Mouse (Mus musculus) spleen, embryonic (tissue): ENCODE measurements around the gene Abhd12.

Source experiments
- CTCF ChIA-PET: fragments of 350-600 bp; sonication (Branson Sonifier 250); formaldehyde crosslinking; loops from one replicate; lab custom pipeline; 2022; lab: Charles Lee

Abhd12 gene

DNA sequence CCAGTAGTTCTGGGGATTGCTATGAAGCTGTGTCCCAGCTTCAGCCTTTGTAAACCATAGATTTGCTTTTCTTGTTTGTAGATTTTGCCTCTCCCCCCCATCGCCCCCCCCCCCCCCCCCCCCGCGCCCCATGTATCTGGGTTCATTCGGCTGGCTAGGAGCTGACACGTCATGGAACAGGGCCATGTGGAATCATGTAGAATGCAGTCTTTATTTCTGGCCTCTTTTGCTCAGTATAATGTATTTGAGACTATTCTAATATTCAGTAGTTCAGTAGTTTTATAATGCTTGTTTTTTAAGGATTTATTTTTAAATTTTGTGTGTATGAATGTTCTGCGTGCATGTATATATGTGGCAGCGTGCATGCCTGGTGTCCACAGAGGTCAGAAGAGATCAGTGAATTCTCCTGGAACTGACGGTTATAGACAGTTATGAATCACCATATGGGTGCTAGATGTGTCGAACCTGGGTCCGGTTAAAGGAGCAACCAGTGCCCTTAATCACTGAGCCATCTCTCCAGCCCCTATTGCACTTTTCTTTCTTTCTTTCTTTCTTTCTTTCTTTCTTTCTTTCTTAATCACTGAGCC is 5.8 kb upstream of the Abhd12 start:
- CTCF ChIA-PET = no interaction called here

DNA sequence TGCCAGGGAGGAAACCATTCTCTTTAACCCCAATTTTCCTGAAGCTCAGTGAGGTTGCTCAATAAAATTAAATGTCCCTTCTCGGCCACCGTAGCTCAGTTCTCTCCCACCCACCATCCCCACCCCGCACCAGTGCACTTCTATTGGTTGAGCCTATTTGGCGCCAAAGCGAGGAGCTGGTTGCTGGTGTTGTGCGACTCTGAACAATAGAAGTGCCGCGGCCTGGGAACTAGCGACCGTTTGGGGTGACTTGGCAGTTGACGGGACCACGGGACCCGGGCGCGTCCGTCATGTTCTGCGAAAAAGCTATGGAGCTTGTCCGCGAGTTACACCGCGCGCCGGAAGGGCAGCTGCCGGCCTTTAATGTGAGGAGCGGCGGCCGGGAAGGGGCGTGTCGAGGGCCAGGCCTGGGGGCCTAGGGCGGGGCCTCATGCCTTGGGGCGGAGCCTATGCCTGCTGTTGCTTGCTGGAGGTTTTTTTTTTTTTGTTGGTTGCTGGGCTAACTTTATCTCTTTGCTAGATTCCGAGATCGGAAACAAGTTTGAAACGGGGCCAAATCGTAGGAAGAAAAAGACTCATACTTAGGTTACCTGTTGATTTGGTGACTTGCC is 5.0 kb upstream of the Abhd12 start:
- CTCF ChIA-PET = interaction anchor here (0.7 to 1.0 kb wide), 3 partner anchors 14 to 77 kb away, joined by 3 to 9 read pairs (median 4); no protein-coding TSS in a partner anchor

DNA sequence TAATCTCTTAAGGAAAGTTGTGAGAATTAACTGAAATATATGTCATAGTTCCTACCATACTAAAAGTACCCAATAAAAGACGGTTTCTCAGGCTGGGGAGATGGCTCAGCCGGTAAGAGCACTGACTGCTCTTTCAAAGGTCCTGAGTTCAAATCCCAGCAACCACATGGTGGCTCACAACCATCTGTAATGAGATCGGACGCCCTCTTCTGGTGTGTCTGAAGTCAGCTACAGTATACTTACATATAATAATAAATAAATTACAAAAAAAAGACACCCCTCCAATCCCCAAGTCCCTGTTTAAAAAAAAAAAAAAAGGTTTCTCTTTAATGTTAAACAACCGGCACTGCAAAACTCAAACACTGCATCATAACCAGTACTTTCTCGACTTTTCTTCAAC is 4.3 kb upstream of the Abhd12 start:
- CTCF ChIA-PET = interaction anchor here (0.7 to 1.0 kb wide), 2 partner anchors 13 to 24 kb away, joined by 4 to 9 read pairs; no protein-coding TSS in a partner anchor

DNA sequence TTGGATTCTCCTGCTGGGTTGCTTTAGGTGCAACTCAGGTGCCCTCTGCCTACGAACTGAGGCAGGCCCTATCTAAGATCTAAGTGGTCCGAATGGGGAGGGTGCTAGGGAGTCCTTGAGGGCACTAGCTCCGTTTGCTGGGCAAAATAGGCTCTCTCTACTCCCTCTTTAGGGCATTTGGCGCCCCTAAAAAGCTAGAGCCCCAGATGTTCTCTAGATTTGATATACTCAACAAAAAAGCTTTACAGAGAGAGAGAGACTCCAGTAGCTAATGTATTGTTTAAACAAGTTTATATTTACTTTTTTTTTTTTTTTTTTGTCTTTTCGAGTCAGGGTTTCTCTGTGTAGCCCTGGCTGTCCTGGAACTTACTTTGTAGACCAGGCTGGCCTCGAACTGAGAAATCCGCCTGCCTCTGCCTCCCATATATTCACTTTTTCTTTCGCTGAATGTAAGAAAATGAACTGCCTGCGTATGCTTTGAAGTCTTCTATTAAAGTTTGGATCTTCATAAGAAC is 452 bp upstream of the Abhd12 start, which contains the start of gene Gins1:
Gene Gins1, plus strand, starts transcription at position 465 of the 515 bp plus-strand sequence.
- CTCF ChIA-PET = interaction anchor here (0.6 to 1.0 kb wide), 6 partner anchors 12 to 231 kb away, joined by 3 to 13 read pairs (median 4); no protein-coding TSS in a partner anchor

DNA sequence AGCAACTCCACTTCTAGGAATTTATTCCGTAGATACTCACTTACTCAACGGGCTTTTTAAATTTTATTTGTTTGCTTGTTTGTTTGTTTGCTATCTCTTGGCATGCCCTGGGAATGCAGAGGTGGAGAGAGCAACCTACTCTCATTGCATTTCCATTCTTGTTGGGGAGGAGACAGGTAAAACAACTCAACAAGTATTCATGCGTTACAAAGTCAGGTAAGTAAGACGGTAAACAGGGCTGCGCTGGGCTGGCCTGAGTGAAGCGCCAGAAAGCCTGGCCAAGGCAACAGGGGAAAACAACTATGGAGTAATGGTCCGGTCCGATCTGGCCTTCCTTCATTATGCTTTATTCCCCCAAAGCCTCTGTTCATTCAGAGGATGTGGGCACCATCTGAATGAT is 2.2 kb downstream of the Abhd12 start:
- CTCF ChIA-PET = no interaction called here

DNA sequence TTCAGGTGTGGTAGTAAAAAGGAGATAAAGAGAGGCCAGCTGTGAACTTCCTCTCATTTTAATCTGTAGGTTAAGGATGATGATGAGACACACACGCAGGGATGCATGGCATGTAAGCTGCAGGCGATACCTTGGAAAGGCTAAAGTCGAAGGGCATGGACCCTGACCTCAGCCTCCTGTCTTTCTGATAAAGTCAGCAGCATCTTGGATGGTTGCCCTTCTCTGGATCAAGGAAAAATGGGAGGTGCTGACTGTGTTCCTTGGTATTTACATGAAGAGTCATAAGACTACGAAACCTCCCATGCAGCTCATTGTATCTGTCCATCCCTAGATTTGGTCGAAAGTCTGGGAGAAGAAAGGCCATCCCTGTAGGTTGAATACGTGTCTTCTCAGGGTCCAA is 4.2 kb downstream of the Abhd12 start:
- CTCF ChIA-PET = interaction anchor here (0.5 to 0.7 kb wide), 3 partner anchors 48 to 85 kb away, joined by 3 to 12 read pairs (median 5); no protein-coding TSS in a partner anchor

DNA sequence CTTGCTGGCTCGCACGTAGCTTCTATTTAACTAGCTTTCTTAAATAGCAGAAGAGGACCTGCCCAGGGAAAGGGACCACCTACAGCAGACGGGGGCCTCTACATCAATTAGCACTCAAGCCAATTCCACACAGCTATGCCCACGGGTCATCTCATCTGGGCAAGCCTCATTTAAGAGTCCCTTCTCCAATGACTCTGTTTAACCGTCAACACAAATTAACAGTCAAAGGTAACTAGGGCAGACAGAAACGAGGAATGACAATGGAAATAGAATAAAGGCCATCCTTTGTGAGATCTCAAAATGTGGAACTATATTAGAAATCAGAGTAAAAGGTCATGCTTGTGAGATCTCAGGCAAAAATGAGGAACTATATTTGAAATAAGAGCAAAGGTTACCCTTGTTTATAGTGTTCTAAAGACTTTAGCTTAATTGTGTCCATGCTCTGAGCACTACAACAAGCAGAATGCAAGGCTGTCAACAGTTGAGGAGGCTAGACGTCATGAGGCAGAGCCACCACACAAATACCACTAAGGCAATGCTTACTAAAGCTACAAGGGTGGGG is 8.8 kb downstream of the Abhd12 start:
- CTCF ChIA-PET = interaction anchor here (0.6 to 1.9 kb wide), 2 partner anchors 14 to 20 kb away, joined by 4 to 6 read pairs; no protein-coding TSS in a partner anchor

DNA sequence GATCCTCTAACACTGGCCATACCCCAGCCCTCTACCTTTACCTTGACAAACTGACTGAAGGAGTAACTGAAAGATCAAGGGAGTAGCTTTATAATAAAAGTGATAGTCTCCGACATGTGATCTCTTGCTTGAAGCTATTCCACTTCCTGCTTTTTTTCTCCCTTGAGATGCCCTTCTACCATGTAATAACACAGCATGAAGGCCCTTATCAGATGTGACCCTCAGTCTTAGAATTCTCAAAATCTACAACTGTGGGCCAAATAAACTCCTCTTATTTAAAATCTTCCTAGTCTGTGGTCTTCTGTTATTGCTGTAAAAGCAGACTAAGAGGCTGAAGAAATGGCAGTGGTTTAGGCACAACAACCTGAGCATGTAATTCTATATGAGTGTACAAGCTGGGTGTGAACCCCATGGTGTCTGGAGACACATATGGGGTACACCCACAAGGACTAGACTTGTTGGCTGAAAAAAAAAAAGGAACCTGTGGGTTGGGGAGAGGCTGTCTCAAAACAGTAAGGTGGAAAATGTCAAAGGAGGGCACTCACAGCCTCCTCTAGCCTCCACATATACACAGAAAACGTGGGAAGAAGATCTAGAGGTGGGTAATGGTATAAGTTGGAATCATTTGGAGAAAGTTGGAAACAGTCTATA is 9.8 kb downstream of the Abhd12 start:
- CTCF ChIA-PET = interaction anchor here (1.9 kb wide), 1 partner anchor 15 kb away, joined by 4 read pairs; no protein-coding TSS in a partner anchor

DNA sequence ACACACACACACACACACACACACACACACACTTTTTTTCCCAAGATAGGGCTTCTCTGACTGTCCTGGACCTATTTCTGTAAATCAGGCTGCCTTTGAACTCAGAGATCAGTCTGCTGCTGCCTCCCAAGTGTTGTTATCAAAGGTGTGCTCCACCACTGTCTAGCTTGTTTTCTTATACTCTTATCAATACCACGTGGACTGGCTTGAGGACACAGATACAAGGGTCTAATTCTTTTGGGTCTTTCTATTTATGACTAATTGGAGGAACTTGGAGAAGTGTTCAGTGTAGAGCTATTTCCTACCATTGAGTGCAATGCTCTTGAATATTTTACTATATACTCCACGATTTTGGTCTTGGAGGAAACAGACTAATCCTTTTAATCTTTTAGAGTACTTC is 17.2 kb downstream of the Abhd12 start:
- CTCF ChIA-PET = interaction anchor here (0.7 kb wide), 1 partner anchor 47 kb away, joined by 5 read pairs; no protein-coding TSS in a partner anchor

DNA sequence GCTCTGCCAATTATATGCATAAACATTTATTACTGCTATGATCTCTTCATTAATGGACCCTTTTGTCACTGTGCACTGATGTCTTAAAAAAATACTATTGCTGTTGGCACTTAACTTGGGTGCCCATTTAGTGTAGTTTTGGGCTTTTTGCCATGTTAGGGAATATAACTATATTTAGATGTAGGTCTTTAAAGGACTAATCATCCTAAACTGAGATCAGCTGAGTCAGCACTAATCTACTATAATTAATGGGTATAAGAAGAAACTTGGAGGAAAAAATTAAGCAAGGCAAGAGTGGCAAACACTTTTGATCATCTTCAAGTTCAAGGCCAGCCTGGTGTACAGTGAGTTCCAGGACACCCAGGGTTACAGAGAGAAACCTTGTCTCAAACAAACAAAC is 18.2 kb downstream of the Abhd12 start:
- CTCF ChIA-PET = interaction anchor here (0.7 kb wide), 1 partner anchor 46 kb away, joined by 5 read pairs; no protein-coding TSS in a partner anchor

DNA sequence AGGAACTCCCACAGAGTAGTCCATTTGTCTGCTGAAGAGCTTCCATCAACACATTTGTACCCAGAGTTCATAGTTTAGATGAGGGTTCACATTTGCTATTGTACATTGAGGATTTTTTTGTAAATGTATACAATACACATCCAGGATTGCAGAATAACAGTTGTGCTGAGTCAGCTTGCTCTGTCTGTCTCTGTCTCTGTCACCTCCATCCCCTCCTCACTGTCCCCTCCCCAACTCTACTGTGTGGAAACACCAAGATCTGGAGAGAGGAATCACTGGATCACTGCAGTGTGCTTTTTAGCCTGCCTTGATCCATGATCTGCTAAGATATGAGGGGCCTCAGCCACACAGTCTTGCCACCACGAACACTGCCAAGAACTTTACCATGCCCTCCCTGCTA is 18.7 kb downstream of the Abhd12 start:
- CTCF ChIA-PET = interaction anchor here (0.5 kb wide), 1 partner anchor 23 kb away, joined by 9 read pairs; no protein-coding TSS in a partner anchor

DNA sequence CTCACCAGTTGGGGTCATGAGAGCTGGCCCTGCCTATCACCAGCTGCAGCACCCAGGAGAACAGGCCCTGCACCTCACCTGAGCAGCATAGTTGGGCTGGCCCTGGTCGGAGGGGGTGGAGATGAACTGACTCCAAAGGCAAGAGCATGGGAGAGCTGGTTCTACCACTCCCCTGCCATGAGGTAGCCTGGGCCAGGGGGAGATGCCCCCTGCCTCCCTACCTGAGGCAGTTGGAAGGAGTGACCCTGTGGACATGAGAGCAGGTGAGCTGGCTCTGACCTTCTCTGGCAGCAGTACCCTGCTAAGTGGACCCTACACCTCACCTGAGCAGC is 19.8 kb downstream of the Abhd12 start:
- CTCF ChIA-PET = interaction anchor here (0.7 kb wide), 1 partner anchor 29 kb away, joined by 3 read pairs; no protein-coding TSS in a partner anchor

DNA sequence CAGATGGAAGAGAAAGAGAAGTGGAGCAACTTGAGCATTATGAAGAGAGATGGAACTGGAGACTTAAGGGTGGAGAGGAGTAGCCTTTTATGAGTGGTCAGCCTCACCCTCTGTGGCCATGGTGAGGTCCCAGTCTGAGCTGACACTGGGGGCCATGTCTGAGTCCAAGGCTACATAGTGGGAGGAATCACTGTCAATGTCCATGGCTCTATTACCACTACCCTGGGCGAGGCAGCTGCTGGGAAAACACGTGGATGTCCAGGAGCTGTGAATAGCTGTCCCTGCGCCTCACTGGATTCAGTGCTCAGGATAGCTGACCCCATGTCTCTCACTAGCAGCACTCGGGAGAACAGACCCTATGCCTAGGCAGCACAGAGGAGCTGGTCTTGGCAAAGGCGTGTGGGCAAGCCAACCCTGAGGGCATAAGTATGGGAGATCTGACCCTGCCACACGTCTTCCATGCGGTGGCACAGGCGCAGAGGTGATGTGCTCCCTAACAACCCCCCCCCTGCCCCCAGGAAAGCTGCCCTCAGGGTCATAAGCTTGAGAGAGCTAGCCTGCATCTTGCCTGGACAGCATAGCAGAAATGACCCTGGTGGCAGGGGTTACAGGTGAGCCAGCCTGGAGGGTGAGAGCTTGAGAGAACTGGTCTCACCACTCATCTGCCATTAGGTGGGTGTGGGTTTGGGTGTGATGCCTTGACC is 20.3 kb downstream of the Abhd12 start:
- CTCF ChIA-PET = no interaction called here

DNA sequence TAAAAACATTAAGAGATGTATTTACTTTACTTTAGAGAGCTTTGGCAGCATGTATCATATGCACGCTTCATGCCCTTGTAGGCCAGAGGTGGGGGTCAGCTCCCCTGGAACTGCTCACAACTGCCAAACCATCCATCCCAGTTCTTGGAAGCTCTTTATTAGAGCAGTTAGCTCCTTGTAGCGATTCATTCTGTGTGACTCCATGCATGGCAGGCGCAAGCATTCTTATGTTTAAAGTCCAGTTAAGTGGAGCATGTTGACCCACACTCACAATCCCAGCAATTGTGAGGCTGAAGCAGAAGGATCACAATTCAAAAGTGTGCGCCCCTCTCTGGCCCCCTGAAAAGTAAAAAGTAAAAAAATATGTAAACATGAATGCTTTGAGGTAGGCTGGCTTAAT is 27.0 kb downstream of the Abhd12 start:
- CTCF ChIA-PET = no interaction called here

DNA sequence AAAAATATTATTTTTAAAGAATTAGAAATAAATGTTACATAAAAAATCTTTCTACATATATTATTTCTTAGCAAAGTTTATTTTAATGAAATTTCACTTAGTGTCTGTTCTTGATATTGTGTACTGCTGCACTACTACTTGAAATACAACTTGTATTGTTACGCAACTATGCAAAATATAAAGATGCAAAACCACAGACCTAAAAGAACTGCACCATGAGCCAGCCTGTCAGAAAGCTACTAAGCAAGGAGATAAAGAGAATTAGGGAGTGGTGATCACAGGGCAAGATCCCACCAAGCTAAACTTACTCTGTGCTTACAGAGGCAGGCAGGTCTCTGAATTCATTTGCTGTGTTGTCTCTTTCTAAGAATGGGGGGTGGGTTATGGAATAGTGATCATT is 29.3 kb downstream of the Abhd12 start:
- CTCF ChIA-PET = no interaction called here

DNA sequence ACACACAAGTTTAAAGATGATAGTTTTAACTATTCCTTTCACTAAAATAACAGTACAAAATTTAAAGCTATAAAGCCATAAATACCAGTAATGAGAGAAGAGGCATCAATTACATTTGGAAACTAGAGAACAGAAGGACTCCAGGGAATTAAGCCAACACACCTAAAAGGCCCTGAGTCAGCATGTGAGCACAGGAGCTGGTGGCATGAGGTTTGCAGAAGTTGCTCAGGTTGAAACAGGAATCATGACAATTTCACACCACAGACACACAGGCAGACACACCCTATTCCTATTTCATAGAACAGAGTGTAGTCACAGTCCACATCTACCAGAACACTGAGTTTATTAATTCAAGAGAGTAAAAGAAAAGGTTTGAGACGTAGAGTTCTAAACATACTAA is 30.0 kb downstream of the Abhd12 start:
- CTCF ChIA-PET = interaction anchor here (0.7 to 0.9 kb wide), 2 partner anchors 30 to 216 kb away, joined by 3 read pairs; partner anchors contain the start of gene Abhd12

DNA sequence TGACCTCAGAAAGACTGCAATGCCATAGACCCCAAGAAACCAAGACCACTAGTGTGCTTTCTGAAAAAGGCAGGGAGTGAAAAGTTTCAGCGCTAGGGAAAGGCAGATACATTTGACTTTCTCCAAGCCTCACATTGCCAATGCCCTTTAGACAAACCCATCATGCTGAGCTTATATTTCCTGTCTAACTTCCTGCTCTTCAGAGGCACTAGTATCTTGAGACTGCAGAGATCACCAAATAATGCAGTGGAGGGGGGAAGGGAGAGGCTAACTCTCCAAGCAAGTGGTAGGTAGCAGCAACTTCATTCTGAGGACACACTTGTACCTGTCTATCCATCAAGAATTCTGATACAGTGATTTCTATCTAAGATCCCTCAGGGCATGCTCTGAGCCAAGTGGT is 35.1 kb downstream of the Abhd12 start:
- CTCF ChIA-PET = no interaction called here

DNA sequence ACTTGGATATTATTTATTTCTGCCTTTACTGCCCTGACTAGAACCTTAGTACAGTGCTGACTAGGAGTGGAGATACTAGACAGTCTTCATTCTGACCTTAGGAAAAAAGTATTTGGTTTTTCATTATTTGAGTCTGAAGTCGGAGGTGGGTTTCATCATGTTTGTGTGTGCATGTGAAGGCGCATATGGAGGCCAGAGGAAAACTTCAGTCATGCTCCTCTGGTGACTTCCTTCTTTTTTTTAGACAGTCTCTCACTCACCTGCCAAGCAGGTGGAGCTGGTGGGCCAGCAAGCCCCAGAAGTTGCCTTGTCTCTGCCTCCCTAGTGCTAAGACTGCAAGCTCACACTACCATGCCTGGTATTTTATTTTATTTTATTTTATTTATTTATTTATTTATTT is 37.5 kb downstream of the Abhd12 start:
- CTCF ChIA-PET = no interaction called here

DNA sequence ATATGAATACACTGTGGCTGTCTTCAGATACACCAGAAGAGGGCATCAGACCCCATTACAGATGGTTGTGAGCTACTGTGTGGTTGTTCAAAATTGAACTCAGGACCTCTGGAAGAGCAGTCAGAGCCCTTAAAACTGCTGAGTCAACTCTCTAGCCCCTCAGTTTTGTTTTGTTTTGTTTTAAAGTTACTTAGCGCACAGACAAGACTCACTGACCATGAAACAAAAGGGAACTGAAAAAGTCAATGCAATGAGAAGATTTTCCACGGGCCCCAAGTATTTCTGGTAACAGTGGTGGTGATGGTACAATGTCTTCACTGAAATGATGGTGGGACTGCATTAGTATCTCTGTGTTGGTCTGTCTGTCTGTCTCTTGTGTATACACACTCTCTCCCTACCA is 43.4 kb downstream of the Abhd12 start:
- CTCF ChIA-PET = no interaction called here

DNA sequence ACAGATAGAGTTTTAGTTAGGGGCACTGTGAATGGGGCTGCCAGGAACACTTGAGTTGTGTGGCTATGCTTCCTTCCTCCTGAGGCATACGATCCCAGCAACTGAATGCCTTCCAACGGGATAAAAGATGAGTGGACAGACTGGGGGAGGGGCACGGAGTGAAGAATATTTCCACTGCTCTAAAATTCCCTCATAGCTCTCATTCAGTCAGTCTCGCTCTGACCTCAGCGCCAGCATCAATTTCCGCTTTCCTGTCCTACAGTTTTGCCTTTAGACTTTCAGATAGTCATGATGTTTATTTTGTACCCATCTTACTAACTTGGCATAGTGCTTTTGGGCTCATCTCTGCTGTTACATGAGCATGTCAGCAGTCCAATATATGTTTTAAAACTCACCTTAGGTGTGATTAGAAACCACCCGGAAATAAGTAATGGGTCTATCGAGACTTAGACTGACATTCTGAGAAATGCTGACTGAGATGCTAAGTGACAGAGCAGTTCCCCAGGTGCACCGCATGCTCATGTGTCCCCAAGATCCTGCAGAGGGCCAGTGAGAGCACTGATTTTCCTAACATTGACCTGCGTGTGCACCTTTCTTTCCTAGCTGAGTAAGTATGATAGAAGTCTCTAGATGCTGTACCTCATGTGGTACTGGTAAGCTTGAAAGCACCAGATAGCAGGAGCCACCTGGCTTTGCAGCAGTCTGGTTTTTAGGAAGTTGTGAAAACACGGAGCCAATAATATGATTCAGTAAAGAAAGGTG is 44.7 kb downstream of the Abhd12 start:
- CTCF ChIA-PET = no interaction called here
